Mouse (Mus musculus): ENCODE data around the gene Milr1. TPM values are rescaled to one million over a fixed set of nuclear protein-coding genes. Genes with fewer than 3 reads are reported as not detected.

Gene Milr1
- polyA plus RNA-seq, 1 experiment = 0.66 TPM

DNA sequence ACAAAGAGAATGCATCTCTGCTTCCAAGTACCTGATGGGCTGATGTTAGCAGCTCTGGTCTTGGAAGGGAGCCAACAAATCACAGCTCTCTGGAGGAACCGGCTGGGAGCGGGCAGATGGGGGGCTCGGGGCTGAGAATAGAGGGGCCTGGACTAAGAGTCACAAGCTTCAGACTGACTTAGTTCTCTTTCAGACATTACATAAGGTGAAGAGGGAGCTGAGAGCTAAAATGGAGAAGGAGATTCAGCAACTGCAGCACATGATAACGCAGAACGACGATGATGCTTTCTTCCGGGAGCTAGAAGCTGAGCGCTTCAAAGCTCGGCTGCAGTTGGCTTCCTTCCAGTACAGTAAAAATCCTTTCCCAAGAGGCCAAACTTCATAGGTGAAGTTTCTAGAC, 67.3 kb downstream of the Milr1 start:
- H3K4me1 ChIP-seq (ENCODE audit: control insufficient read depth, insufficient read depth, low read length) = peaks cover 12% of the 10 kb centered on the region; the same call in 1 of the 2 replicates
- DNase-seq = peak; percentile 65
- TF ChIP-seq CTCF (conservative IDR thresholded peaks at IDR 0.05; ENCODE audit: insufficient read depth, insufficient read length, low read depth, low read length) (no peak), POLR2A (IDR thresholded peaks at IDR 0.05; ENCODE audit: low read depth, low read length) (no peak)
- no peak overlapping the region for H3K27ac ChIP-seq (ENCODE audit: insufficient read depth, low read depth, low read length)
- no peaks in the 10 kb centered on the region for H3K27me3 ChIP-seq (replicated peaks; ENCODE audit: control insufficient read depth, insufficient read depth, low read length)
- WGBS = 32% methylated on average over 9 of the region's 9 CpGs
- H3K4me3 ChIP-seq (ENCODE audit: insufficient read depth, low read depth, low read length) = no peak overlapping the region
- peaks cover 6% of the 10 kb centered on the region; the same call in 1 of the 2 replicates for H3K36me3 ChIP-seq (ENCODE audit: control insufficient read depth, insufficient read depth, low read length)

Other genes starting within 250 kb of the Milr1 start
- gene Tex2, start 137.8 kb upstream of the Milr1 start, polyA plus RNA-seq (2012; rRNA removed) = 33.0 and 37.2 TPM in 2 replicates
- gene Pecam1, start 598 bp upstream of the Milr1 start, polyA plus RNA-seq (2012; rRNA removed) = 56.8 and 60.4 TPM in 2 replicates
- gene Polg2, start 28.3 kb downstream of the Milr1 start, polyA plus RNA-seq (2012; rRNA removed) = 6.3 and 7.2 TPM in 2 replicates
- 253 and 261 TPM in 2 replicates for gene Ddx5, start 38.0 kb downstream of the Milr1 start, polyA plus RNA-seq (2012; rRNA removed)
- 2.2 and 3.6 TPM in 2 replicates for gene Cep95, start 38.0 kb downstream of the Milr1 start, polyA plus RNA-seq (2012; rRNA removed)
- 12.1 and 14.7 TPM in 2 replicates for gene Smurf2, start 169.5 kb downstream of the Milr1 start, polyA plus RNA-seq (2012; rRNA removed)
- 11.9 and 14.1 TPM in 2 replicates for gene Kpna2, start 248.3 kb downstream of the Milr1 start, polyA plus RNA-seq (2012; rRNA removed)

All from kidney, adult 2 months (tissue).